Mouse (Mus musculus): ENCODE measurements at regions not wholly inside any gene's neighbourhood (a gene's known extent, or its start where the extent isn't known, plus 50 kb on each side); places are given as distances from the start of the nearest gene placed in this dataset.

- no peaks in the 10 kb centered on the region for H3K27me3 ChIP-seq (ENCODE audit: insufficient read depth, poor library complexity, severe bottlenecking)
- H3K4me1 ChIP-seq = no peaks in the 10 kb centered on the region
- DNase-seq (ENCODE audit: low spot score) = no peak
- 69% methylated on average over 8 of the region's 8 CpGs for WGBS
- H3K36me3 ChIP-seq = no peaks in the 10 kb centered on the region
- no peaks in the 10 kb centered on the region for H3K9me3 ChIP-seq
- H3K27ac ChIP-seq = no peak overlapping the region
- no peak overlapping the region for H3K4me3 ChIP-seq
These were observed 210.6 kb downstream of the Csnka2ip start for GRCm38 (mm10) chr16:64391440-64392197.

GRCm38 (mm10) chr16:64368608-64369399 is 233.4 kb downstream of the Csnka2ip start:
- WGBS = 43% methylated on average over 13 of the region's 13 CpGs
- DNase-seq (ENCODE audit: low spot score) = no peak
- H3K9me3 ChIP-seq = no peaks in the 10 kb centered on the region

GRCm38 (mm10) chr16:64347940-64348339 is 254.3 kb downstream of the Csnka2ip start:
- Histone ChIP-seq H3K27me3 (ENCODE audit: insufficient read depth, poor library complexity, severe bottlenecking) (no peaks in the 10 kb centered on the region), H3K4me1 (peaks cover 5% of the 10 kb centered on the region), H3K4me3 (no peak overlapping the region), H3K36me3 (no peaks in the 10 kb centered on the region), H3K9me3 (no peaks in the 10 kb centered on the region), H3K27ac (no peak overlapping the region)
- WGBS = 64% methylated on average over 10 of the region's 10 CpGs
- DNase-seq (ENCODE audit: low spot score) = no peak

More at GRCm38 (mm10) chr16:64368608-64369399, 233.4 kb downstream of the Csnka2ip start:
- Histone ChIP-seq H3K36me3 (no peaks in the 10 kb centered on the region), H3K27ac (no peak overlapping the region; the same call in 1 of the 2 replicates), H3K27me3 (ENCODE audit: insufficient read depth, poor library complexity, severe bottlenecking) (no peaks in the 10 kb centered on the region), H3K4me1 (peaks cover 13% of the 10 kb centered on the region; the same call in 1 of the 2 replicates), H3K4me3 (no peak overlapping the region)

- Histone ChIP-seq H3K9me3 (no peaks in the 10 kb centered on the region), H3K27me3 (ENCODE audit: insufficient read depth, poor library complexity, severe bottlenecking) (no peaks in the 10 kb centered on the region), H3K27ac (no peak overlapping the region), H3K4me3 (no peak overlapping the region), H3K36me3 (no peaks in the 10 kb centered on the region), H3K4me1 (no peaks in the 10 kb centered on the region)
- no peak for DNase-seq (ENCODE audit: low spot score)
- 93% methylated on average over 1 of the region's 1 CpGs for WGBS
These were observed 269.2 kb downstream of the Csnka2ip start for GRCm38 (mm10) chr16:64332887-64333455.

GRCm38 (mm10) chr16:64332195-64332886 is 269.9 kb downstream of the Csnka2ip start:
- no peak overlapping the region for H3K4me3 ChIP-seq
- H3K27me3 ChIP-seq (ENCODE audit: insufficient read depth, poor library complexity, severe bottlenecking) = no peaks in the 10 kb centered on the region
- no peaks in the 10 kb centered on the region for H3K4me1 ChIP-seq
- no peak overlapping the region for H3K27ac ChIP-seq
- 87% methylated on average over 8 of the region's 8 CpGs for WGBS
- no peaks in the 10 kb centered on the region for H3K9me3 ChIP-seq
- no peaks in the 10 kb centered on the region for H3K36me3 ChIP-seq
- no peak for DNase-seq (ENCODE audit: low spot score)

GRCm38 (mm10) chr16:64329264-64330060 is 272.7 kb downstream of the Csnka2ip start:
- Histone ChIP-seq H3K4me3 (no peak overlapping the region), H3K4me1 (no peaks in the 10 kb centered on the region), H3K27ac (no peak overlapping the region), H3K27me3 (ENCODE audit: insufficient read depth, poor library complexity, severe bottlenecking) (no peaks in the 10 kb centered on the region), H3K9me3 (no peaks in the 10 kb centered on the region), H3K36me3 (no peaks in the 10 kb centered on the region)
- WGBS = 75% methylated on average over 11 of the region's 11 CpGs
- no peak for DNase-seq (ENCODE audit: low spot score)

GRCm38 (mm10) chr16:64318796-64319493 is 283.3 kb downstream of the Csnka2ip start:
- H3K4me1 ChIP-seq = no peaks in the 10 kb centered on the region
- no peaks in the 10 kb centered on the region for H3K27me3 ChIP-seq (ENCODE audit: insufficient read depth, poor library complexity, severe bottlenecking)
- no peak for DNase-seq (ENCODE audit: low spot score)
- WGBS = 77% methylated on average over 4 of the region's 4 CpGs
- H3K9me3 ChIP-seq = no peaks in the 10 kb centered on the region
- H3K36me3 ChIP-seq = no peaks in the 10 kb centered on the region
- no peak overlapping the region for H3K4me3 ChIP-seq
- H3K27ac ChIP-seq = no peak overlapping the region

- Histone ChIP-seq H3K36me3 (no peaks in the 10 kb centered on the region), H3K9me3 (no peaks in the 10 kb centered on the region), H3K4me1 (no peaks in the 10 kb centered on the region), H3K4me3 (no peak overlapping the region), H3K27me3 (ENCODE audit: insufficient read depth, poor library complexity, severe bottlenecking) (no peaks in the 10 kb centered on the region), H3K27ac (no peak overlapping the region)
- 67% methylated on average over 1 of the region's 1 CpGs for WGBS
- DNase-seq (ENCODE audit: low spot score) = no peak
These were observed 285.4 kb downstream of the Csnka2ip start for GRCm38 (mm10) chr16:64316831-64317230.

GRCm38 (mm10) chr16:64293507-64293906 is 308.7 kb downstream of the Csnka2ip start:
- H3K9me3 ChIP-seq = no peaks in the 10 kb centered on the region
- H3K27ac ChIP-seq = no peak overlapping the region
- no peaks in the 10 kb centered on the region for H3K4me1 ChIP-seq
- H3K4me3 ChIP-seq = no peak overlapping the region
- DNase-seq (ENCODE audit: low spot score) = no peak
- no peaks in the 10 kb centered on the region for H3K36me3 ChIP-seq
- WGBS = 89% methylated on average over 3 of the region's 3 CpGs
- no peaks in the 10 kb centered on the region for H3K27me3 ChIP-seq (ENCODE audit: insufficient read depth, poor library complexity, severe bottlenecking)

GRCm38 (mm10) chr16:64285306-64285705 is 316.9 kb downstream of the Csnka2ip start:
- no peaks in the 10 kb centered on the region for H3K4me1 ChIP-seq
- H3K36me3 ChIP-seq = no peaks in the 10 kb centered on the region
- WGBS = 71% methylated on average over 1 of the region's 1 CpGs

GRCm38 (mm10) chr16:64275860-64276597 is 326.2 kb downstream of the Csnka2ip start:
- Histone ChIP-seq H3K27ac (no peak overlapping the region), H3K9me3 (no peaks in the 10 kb centered on the region), H3K36me3 (no peaks in the 10 kb centered on the region), H3K27me3 (ENCODE audit: insufficient read depth, poor library complexity, severe bottlenecking) (no peaks in the 10 kb centered on the region), H3K4me3 (no peak overlapping the region), H3K4me1 (no peaks in the 10 kb centered on the region)
- 84% methylated on average over 4 of the region's 4 CpGs for WGBS
- no peak for DNase-seq (ENCODE audit: low spot score)

More at GRCm38 (mm10) chr16:64285306-64285705, 316.9 kb downstream of the Csnka2ip start:
- DNase-seq (ENCODE audit: low spot score) = no peak
- Histone ChIP-seq H3K27me3 (ENCODE audit: insufficient read depth, poor library complexity, severe bottlenecking) (no peaks in the 10 kb centered on the region), H3K27ac (no peak overlapping the region), H3K4me3 (no peak overlapping the region), H3K9me3 (no peaks in the 10 kb centered on the region)
